Mouse (Mus musculus): ENCODE data around the gene Dgke. TPM values are rescaled to one million over a fixed set of nuclear protein-coding genes. Genes with fewer than 3 reads are reported as not detected.

The Dgke gene
- polyA plus RNA-seq (2014; fragmentation: Nextera tagmentation; extraction: Ambion mirVana), result 4.1 and 4.6 TPM in 2 replicates

- H3K4me2 ChIP-seq, result no peak within 1 kb of the TSS
- 89% methylated on average over 1 of the region's 1 CpGs for WGBS
- no peaks in the 10 kb centered on the region for H3K36me3 ChIP-seq (ENCODE audit: control insufficient read depth, insufficient read depth, low read length)
- H3K27ac ChIP-seq (ENCODE audit: low read depth, low read length), result no peak within 1 kb of the TSS
- no peaks in the 10 kb centered on the region for H3K9me3 ChIP-seq (ENCODE audit: control insufficient read depth, low read length)
- no peak for DNase-seq (ENCODE audit: low spot score, missing footprints)
- H3K4me3 ChIP-seq (ENCODE audit: low read depth, low read length), result no peak within 1 kb of the TSS
- H3K9ac ChIP-seq (ENCODE audit: low read length), result no peak within 1 kb of the TSS
- ATAC-seq (ENCODE audit: low FRiP score), result no peak
- H3K4me1 ChIP-seq (ENCODE audit: control insufficient read depth, insufficient read depth, low read length), result no peaks in the 10 kb centered on the region
- H3K27me3 ChIP-seq (ENCODE audit: control insufficient read depth, insufficient read depth, low read length), result no peaks in the 10 kb centered on the region
These were observed at the start of gene Dgke for GRCm38 (mm10) chr11:89066750-89067149. TSS of gene Dgke (minus strand) at chr11:89066850.

- whole genome bisulfite sequencing, result 24% methylated on average over 12 of the region's 12 CpGs
- Histone ChIP-seq H3K27ac (ENCODE audit: low read depth, low read length) (no peak overlapping the region), H3K4me2 (no peak overlapping the region), H3K27me3 (ENCODE audit: control insufficient read depth, insufficient read depth, low read length) (no peaks in the 10 kb centered on the region), H3K9ac (ENCODE audit: low read length) (no peak overlapping the region), H3K4me1 (ENCODE audit: control insufficient read depth, insufficient read depth, low read length) (no peaks in the 10 kb centered on the region), H3K36me3 (ENCODE audit: control insufficient read depth, insufficient read depth, low read length) (no peaks in the 10 kb centered on the region), H3K4me3 (ENCODE audit: low read depth, low read length) (no peak overlapping the region), H3K9me3 (ENCODE audit: control insufficient read depth, low read length) (no peaks in the 10 kb centered on the region)
- DNase-seq (ENCODE audit: low spot score, missing footprints) (no peak), ATAC-seq (ENCODE audit: low FRiP score) (no peak)
These were observed 40.6 kb upstream of the Dgke start for GRCm38 (mm10) chr11:89107180-89107807.

- H3K9ac ChIP-seq (ENCODE audit: low read length), result no peak overlapping the region
- H3K36me3 ChIP-seq (ENCODE audit: control insufficient read depth, insufficient read depth, low read length), result no peaks in the 10 kb centered on the region
- 85% methylated on average over 11 of the region's 11 CpGs for WGBS
- H3K9me3 ChIP-seq (ENCODE audit: control insufficient read depth, low read length), result no peaks in the 10 kb centered on the region
- no peaks in the 10 kb centered on the region for H3K27me3 ChIP-seq (ENCODE audit: control insufficient read depth, insufficient read depth, low read length)
- ATAC-seq (ENCODE audit: low FRiP score) (no peak), DNase-seq (ENCODE audit: low spot score, missing footprints) (no peak)
- H3K27ac ChIP-seq (ENCODE audit: low read depth, low read length), result no peak overlapping the region
- H3K4me2 ChIP-seq, result no peak overlapping the region
- H3K4me1 ChIP-seq (ENCODE audit: control insufficient read depth, insufficient read depth, low read length), result peaks cover 3% of the 10 kb centered on the region; the same call in 1 of the 2 replicates
- H3K4me3 ChIP-seq (ENCODE audit: low read depth, low read length), result no peak overlapping the region
These were observed 39.2 kb upstream of the Dgke start for GRCm38 (mm10) chr11:89105823-89106222.

- no peak for ATAC-seq (ENCODE audit: low FRiP score)
- Histone ChIP-seq H3K9ac (ENCODE audit: low read length) (no peak overlapping the region), H3K4me3 (ENCODE audit: low read depth, low read length) (no peak overlapping the region), H3K27ac (ENCODE audit: low read depth, low read length) (no peak overlapping the region), H3K9me3 (ENCODE audit: control insufficient read depth, low read length) (no peaks in the 10 kb centered on the region), H3K4me1 (ENCODE audit: control insufficient read depth, insufficient read depth, low read length) (peaks cover 4% of the 10 kb centered on the region; the same call in 1 of the 2 replicates), H3K36me3 (ENCODE audit: control insufficient read depth, insufficient read depth, low read length) (no peaks in the 10 kb centered on the region), H3K4me2 (no peak overlapping the region), H3K27me3 (ENCODE audit: control insufficient read depth, insufficient read depth, low read length) (no peaks in the 10 kb centered on the region)
- 93% methylated on average over 8 of the region's 8 CpGs for WGBS
- no peak for DNase-seq (ENCODE audit: low spot score, missing footprints)
These were observed 38.6 kb upstream of the Dgke start for GRCm38 (mm10) chr11:89105211-89105610.

- no peak overlapping the region for H3K4me2 ChIP-seq
- peaks cover 4% of the 10 kb centered on the region; the same call in 1 of the 2 replicates for H3K4me1 ChIP-seq (ENCODE audit: control insufficient read depth, insufficient read depth, low read length)
- H3K9ac ChIP-seq (ENCODE audit: low read length), result no peak overlapping the region
- WGBS, result 90% methylated on average over 14 of the region's 14 CpGs
- no peak overlapping the region for H3K4me3 ChIP-seq (ENCODE audit: low read depth, low read length)
- no peaks in the 10 kb centered on the region for H3K9me3 ChIP-seq (ENCODE audit: control insufficient read depth, low read length)
- no peak for ATAC-seq (ENCODE audit: low FRiP score)
- DNase-seq (ENCODE audit: low spot score, missing footprints), result no peak
- no peaks in the 10 kb centered on the region for H3K27me3 ChIP-seq (ENCODE audit: control insufficient read depth, insufficient read depth, low read length)
- no peaks in the 10 kb centered on the region for H3K36me3 ChIP-seq (ENCODE audit: control insufficient read depth, insufficient read depth, low read length)
- no peak overlapping the region for H3K27ac ChIP-seq (ENCODE audit: low read depth, low read length)
These were observed 36.5 kb upstream of the Dgke start for GRCm38 (mm10) chr11:89103166-89103565.

GRCm38 (mm10) chr11:89100826-89101321, 34.2 kb upstream of the Dgke start:
- H3K4me2 ChIP-seq, result peak overlapping the region; percentile 22; the same call in 1 of the 2 replicates
- H3K4me1 ChIP-seq (ENCODE audit: control insufficient read depth, insufficient read depth, low read length), result peaks cover 4% of the 10 kb centered on the region; the same call in 1 of the 2 replicates
- DNase-seq (ENCODE audit: low spot score, missing footprints) (peak; percentile 87), ATAC-seq (ENCODE audit: low FRiP score) (no peak)
- no peaks in the 10 kb centered on the region for H3K27me3 ChIP-seq (ENCODE audit: control insufficient read depth, insufficient read depth, low read length)
- no peak overlapping the region for H3K9ac ChIP-seq (ENCODE audit: low read length)
- 51% methylated on average over 17 of the region's 17 CpGs for WGBS
- no peaks in the 10 kb centered on the region for H3K9me3 ChIP-seq (ENCODE audit: control insufficient read depth, low read length)
- H3K27ac ChIP-seq (ENCODE audit: low read depth, low read length), result no peak overlapping the region
- H3K36me3 ChIP-seq (ENCODE audit: control insufficient read depth, insufficient read depth, low read length), result no peaks in the 10 kb centered on the region
- no peak overlapping the region for H3K4me3 ChIP-seq (ENCODE audit: low read depth, low read length)

- Histone ChIP-seq H3K9me3 (ENCODE audit: control insufficient read depth, low read length) (no peaks in the 10 kb centered on the region), H3K36me3 (ENCODE audit: control insufficient read depth, insufficient read depth, low read length) (no peaks in the 10 kb centered on the region), H3K4me2 (peak overlapping the region; percentile 22; the same call in 1 of the 2 replicates), H3K27ac (ENCODE audit: low read depth, low read length) (no peak overlapping the region), H3K4me3 (ENCODE audit: low read depth, low read length) (no peak overlapping the region), H3K4me1 (ENCODE audit: control insufficient read depth, insufficient read depth, low read length) (peaks cover 4% of the 10 kb centered on the region; the same call in 1 of the 2 replicates), H3K27me3 (ENCODE audit: control insufficient read depth, insufficient read depth, low read length) (no peaks in the 10 kb centered on the region), H3K9ac (ENCODE audit: low read length) (no peak overlapping the region)
- DNase-seq (ENCODE audit: low spot score, missing footprints) (peak; percentile 97), ATAC-seq (ENCODE audit: low FRiP score) (peak; percentile 83)
- 2% methylated on average over 9 of the region's 9 CpGs for WGBS
These were observed 33.8 kb upstream of the Dgke start for GRCm38 (mm10) chr11:89100403-89100802.

- WGBS, result 79% methylated on average over 6 of the region's 6 CpGs
- H3K4me3 ChIP-seq (ENCODE audit: low read depth, low read length), result no peak overlapping the region
- no peaks in the 10 kb centered on the region for H3K9me3 ChIP-seq (ENCODE audit: control insufficient read depth, low read length)
- no peak overlapping the region for H3K27ac ChIP-seq (ENCODE audit: low read depth, low read length)
- H3K9ac ChIP-seq (ENCODE audit: low read length), result no peak overlapping the region
- DNase-seq (ENCODE audit: low spot score, missing footprints) (no peak), ATAC-seq (ENCODE audit: low FRiP score) (no peak)
- peaks cover 4% of the 10 kb centered on the region; the same call in 1 of the 2 replicates for H3K4me1 ChIP-seq (ENCODE audit: control insufficient read depth, insufficient read depth, low read length)
- no peaks in the 10 kb centered on the region for H3K36me3 ChIP-seq (ENCODE audit: control insufficient read depth, insufficient read depth, low read length)
- no peaks in the 10 kb centered on the region for H3K27me3 ChIP-seq (ENCODE audit: control insufficient read depth, insufficient read depth, low read length)
- no peak overlapping the region for H3K4me2 ChIP-seq
These were observed 32.3 kb upstream of the Dgke start for GRCm38 (mm10) chr11:89098930-89099329.

GRCm38 (mm10) chr11:89098083-89098835, 31.6 kb upstream of the Dgke start:
- peaks cover 4% of the 10 kb centered on the region; the same call in 1 of the 2 replicates for H3K4me1 ChIP-seq (ENCODE audit: control insufficient read depth, insufficient read depth, low read length)
- H3K36me3 ChIP-seq (ENCODE audit: control insufficient read depth, insufficient read depth, low read length), result no peaks in the 10 kb centered on the region
- no peak overlapping the region for H3K27ac ChIP-seq (ENCODE audit: low read depth, low read length)
- H3K9ac ChIP-seq (ENCODE audit: low read length), result no peak overlapping the region
- no peaks in the 10 kb centered on the region for H3K27me3 ChIP-seq (ENCODE audit: control insufficient read depth, insufficient read depth, low read length)
- H3K4me3 ChIP-seq (ENCODE audit: low read depth, low read length), result no peak overlapping the region
- no peak overlapping the region for H3K4me2 ChIP-seq
- H3K9me3 ChIP-seq (ENCODE audit: control insufficient read depth, low read length), result no peaks in the 10 kb centered on the region
- ATAC-seq (ENCODE audit: low FRiP score) (no peak), DNase-seq (ENCODE audit: low spot score, missing footprints) (no peak)
- 82% methylated on average over 17 of the region's 17 CpGs for WGBS
